Mouse (Mus musculus): Measurements from ENCODE around the gene Btk. TPM values are rescaled to one million over a fixed set of nuclear protein-coding genes. Genes with fewer than 3 reads are reported as not detected.
A peak's percentile ranks its signal among the peaks of the same experiment; 100 is the strongest.

Btk gene
- polyA plus RNA-seq, 2 experiments: 1.8 to 2.3 TPM

GRCm38 (mm10) chrX:134553326-134553725 lies 30.0 kb downstream of the Btk start:
- Histone ChIP-seq H3K4me2 (replicated peaks; ENCODE audit: low read depth, low read length, severe bottlenecking) (no peak overlapping the region), H3K9ac (ENCODE audit: low read depth, low read length, severe bottlenecking) (no peak overlapping the region), H3K27ac (replicated peaks; ENCODE audit: low read depth, low read length) (no peak overlapping the region), H3K27me3 (ENCODE audit: control insufficient read depth, insufficient read depth, low read length) (no peaks in the 10 kb centered on the region), H3K9me3 (ENCODE audit: control insufficient read depth, low read length) (no peaks in the 10 kb centered on the region), H3K36me3 (ENCODE audit: control insufficient read depth, insufficient read depth, low read length) (no peaks in the 10 kb centered on the region), H3K4me3 (replicated peaks; ENCODE audit: low read length) (no peak overlapping the region), H3K4me1 (ENCODE audit: control insufficient read depth, insufficient read depth, low read length) (no peaks in the 10 kb centered on the region)
- 83% methylated on average over 4 of the region's 4 CpGs for WGBS
- ATAC-seq (ENCODE audit: low FRiP score, low read depth) (no peak), DNase-seq (ENCODE audit: low spot score) (no peak)
- no peak for TF ChIP-seq POLR2A (IDR thresholded peaks at IDR 0.05; ENCODE audit: borderline replicate concordance, extremely low read depth, insufficient read depth, insufficient read length)

GRCm38 (mm10) chrX:134550903-134551302 lies 32.5 kb downstream of the Btk start:
- WGBS: 16% methylated on average over 5 of the region's 5 CpGs
- H3K36me3 ChIP-seq (ENCODE audit: control insufficient read depth, insufficient read depth, low read length): no peaks in the 10 kb centered on the region
- DNase-seq (ENCODE audit: low spot score) (peak; percentile 86), ATAC-seq (ENCODE audit: low FRiP score, low read depth) (no peak)
- H3K4me1 ChIP-seq (ENCODE audit: control insufficient read depth, insufficient read depth, low read length): no peaks in the 10 kb centered on the region
- TF ChIP-seq POLR2A (IDR thresholded peaks at IDR 0.05; ENCODE audit: borderline replicate concordance, extremely low read depth, insufficient read depth, insufficient read length): no peak
- no peak overlapping the region for H3K9ac ChIP-seq (ENCODE audit: low read depth, low read length, severe bottlenecking)
- no peak overlapping the region for H3K4me2 ChIP-seq (replicated peaks; ENCODE audit: low read depth, low read length, severe bottlenecking)
- H3K4me3 ChIP-seq (replicated peaks; ENCODE audit: low read length): no peak overlapping the region
- H3K9me3 ChIP-seq (ENCODE audit: control insufficient read depth, low read length): no peaks in the 10 kb centered on the region
- H3K27ac ChIP-seq (replicated peaks; ENCODE audit: low read depth, low read length): no peak overlapping the region
- no peaks in the 10 kb centered on the region for H3K27me3 ChIP-seq (ENCODE audit: control insufficient read depth, insufficient read depth, low read length)

- no peaks in the 10 kb centered on the region for H3K9me3 ChIP-seq (ENCODE audit: control insufficient read depth, low read length)
- ATAC-seq (ENCODE audit: low FRiP score, low read depth): no peak
- no peak for DNase-seq (ENCODE audit: low spot score)
- no peaks in the 10 kb centered on the region for H3K27me3 ChIP-seq (ENCODE audit: control insufficient read depth, insufficient read depth, low read length)
- H3K9ac ChIP-seq (ENCODE audit: low read depth, low read length, severe bottlenecking): no peak overlapping the region
- H3K4me3 ChIP-seq (replicated peaks; ENCODE audit: low read length): no peak overlapping the region
- TF ChIP-seq POLR2A (IDR thresholded peaks at IDR 0.05; ENCODE audit: borderline replicate concordance, extremely low read depth, insufficient read depth, insufficient read length): no peak
- 87% methylated on average over 4 of the region's 4 CpGs for WGBS
- no peaks in the 10 kb centered on the region for H3K4me1 ChIP-seq (ENCODE audit: control insufficient read depth, insufficient read depth, low read length)
- no peaks in the 10 kb centered on the region for H3K36me3 ChIP-seq (ENCODE audit: control insufficient read depth, insufficient read depth, low read length)
- no peak overlapping the region for H3K4me2 ChIP-seq (replicated peaks; ENCODE audit: low read depth, low read length, severe bottlenecking)
- H3K27ac ChIP-seq (replicated peaks; ENCODE audit: low read depth, low read length): no peak overlapping the region
Observed at GRCm38 (mm10) chrX:134547330-134547729, 36.0 kb downstream of the Btk start.

- Histone ChIP-seq H3K9me3 (ENCODE audit: control insufficient read depth, low read length) (no peaks in the 10 kb centered on the region), H3K36me3 (ENCODE audit: control insufficient read depth, insufficient read depth, low read length) (no peaks in the 10 kb centered on the region), H3K4me1 (ENCODE audit: control insufficient read depth, insufficient read depth, low read length) (no peaks in the 10 kb centered on the region), H3K27me3 (ENCODE audit: control insufficient read depth, insufficient read depth, low read length) (no peaks in the 10 kb centered on the region), H3K4me2 (replicated peaks; ENCODE audit: low read depth, low read length, severe bottlenecking) (peak overlapping the region; percentile 43), H3K9ac (ENCODE audit: low read depth, low read length, severe bottlenecking) (peak overlapping the region; percentile 58), H3K4me3 (replicated peaks; ENCODE audit: low read length) (peak overlapping the region; percentile 47), H3K27ac (replicated peaks; ENCODE audit: low read depth, low read length) (peak overlapping the region; percentile 83)
- no peak for TF ChIP-seq POLR2A (IDR thresholded peaks at IDR 0.05; ENCODE audit: borderline replicate concordance, extremely low read depth, insufficient read depth, insufficient read length)
- DNase-seq (ENCODE audit: low spot score): no peak
- 21% methylated on average over 6 of the region's 6 CpGs for WGBS
- no peak for ATAC-seq (ENCODE audit: low FRiP score, low read depth)
Observed at GRCm38 (mm10) chrX:134541955-134542308, 41.4 kb downstream of the Btk start.

- ATAC-seq (ENCODE audit: low FRiP score, low read depth): peak; percentile 93
- no peak for TF ChIP-seq POLR2A (IDR thresholded peaks at IDR 0.05; ENCODE audit: borderline replicate concordance, extremely low read depth, insufficient read depth, insufficient read length)
- H3K9me3 ChIP-seq (ENCODE audit: control insufficient read depth, low read length): no peaks in the 10 kb centered on the region
- H3K4me3 ChIP-seq (replicated peaks; ENCODE audit: low read length): peak within 1 kb of the TSS; percentile 47
- WGBS: 9% methylated on average over 24 of the region's 61 CpGs
- DNase-seq (ENCODE audit: low spot score): peak; percentile 52
- H3K36me3 ChIP-seq (ENCODE audit: control insufficient read depth, insufficient read depth, low read length): no peaks in the 10 kb centered on the region
- H3K4me2 ChIP-seq (replicated peaks; ENCODE audit: low read depth, low read length, severe bottlenecking): peak within 1 kb of the TSS; percentile 52
- peak within 1 kb of the TSS; percentile 58 for H3K9ac ChIP-seq (ENCODE audit: low read depth, low read length, severe bottlenecking)
- H3K4me1 ChIP-seq (ENCODE audit: control insufficient read depth, insufficient read depth, low read length): no peaks in the 10 kb centered on the region
- peak within 1 kb of the TSS; percentile 83 for H3K27ac ChIP-seq (replicated peaks; ENCODE audit: low read depth, low read length)
- no peaks in the 10 kb centered on the region for H3K27me3 ChIP-seq (ENCODE audit: control insufficient read depth, insufficient read depth, low read length)
Observed at GRCm38 (mm10) chrX:134541145-134541954, 42.0 kb downstream of the Btk start, which contains the start of gene Timm8a1. TSS of gene Timm8a1 (minus strand) at chrX:134541865.

All from limb, embryonic 14.5 days (tissue).